Mouse (Mus musculus) kidney, adult 11 months (tissue): ENCODE measurements around the gene 1700008O03Rik.

Experiments used
- DNase-seq: peaks from one replicate; pipeline ENCODE4 v3.0.0; 2022

1700008O03Rik gene

GRCm38 (mm10) chr7:44385720-44386119 lies at the start of gene 1700008O03Rik:
Gene 1700008O03Rik, minus strand, starts transcription at chr7:44385820.
- DNase-seq, result no peak

DNA sequence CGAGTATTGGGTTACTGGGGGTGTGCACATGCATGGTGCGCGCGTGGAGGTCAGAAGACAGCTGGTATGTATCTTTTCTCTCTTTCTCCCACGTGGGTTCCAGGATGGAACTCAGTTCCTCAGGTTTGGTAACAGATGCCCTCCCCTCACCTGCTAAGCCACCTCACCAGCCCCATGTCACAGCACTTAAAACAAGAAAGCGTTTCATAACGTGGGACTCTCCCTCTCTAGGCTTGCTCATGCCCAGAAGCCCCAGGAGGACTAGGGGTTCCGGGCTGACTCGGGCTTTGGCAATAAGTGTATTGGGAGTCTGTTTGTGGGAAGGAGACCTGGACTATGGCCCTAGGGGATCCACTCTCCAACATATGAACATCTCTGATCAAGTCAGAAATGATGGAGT lies 48.5 kb upstream of the 1700008O03Rik start:
- DNase-seq, result no peak

GRCm38 (mm10) chr7:44433371-44433770 lies 47.8 kb upstream of the 1700008O03Rik start:
- DNase-seq, result no peak

DNA sequence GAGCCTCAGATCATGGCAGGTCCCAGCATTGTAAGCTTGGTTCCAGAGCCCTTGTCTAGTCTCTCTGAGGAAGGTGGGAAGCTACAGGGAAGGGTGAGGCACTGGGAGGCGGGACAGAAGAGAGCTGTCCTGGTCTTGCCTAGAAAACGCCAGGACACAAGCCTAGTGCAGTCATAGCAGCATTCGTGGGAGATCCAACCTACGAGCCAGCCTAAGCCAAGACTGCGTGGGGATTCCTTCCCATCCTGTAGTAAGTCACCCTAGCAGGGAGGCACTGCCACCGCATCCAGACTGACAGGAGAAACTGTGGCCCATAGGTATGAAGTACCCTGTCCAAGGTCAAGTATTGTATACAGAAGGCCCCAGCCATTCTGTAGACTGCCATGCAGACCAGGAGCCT lies 46.9 kb upstream of the 1700008O03Rik start:
- DNase-seq, result no peak

DNA sequence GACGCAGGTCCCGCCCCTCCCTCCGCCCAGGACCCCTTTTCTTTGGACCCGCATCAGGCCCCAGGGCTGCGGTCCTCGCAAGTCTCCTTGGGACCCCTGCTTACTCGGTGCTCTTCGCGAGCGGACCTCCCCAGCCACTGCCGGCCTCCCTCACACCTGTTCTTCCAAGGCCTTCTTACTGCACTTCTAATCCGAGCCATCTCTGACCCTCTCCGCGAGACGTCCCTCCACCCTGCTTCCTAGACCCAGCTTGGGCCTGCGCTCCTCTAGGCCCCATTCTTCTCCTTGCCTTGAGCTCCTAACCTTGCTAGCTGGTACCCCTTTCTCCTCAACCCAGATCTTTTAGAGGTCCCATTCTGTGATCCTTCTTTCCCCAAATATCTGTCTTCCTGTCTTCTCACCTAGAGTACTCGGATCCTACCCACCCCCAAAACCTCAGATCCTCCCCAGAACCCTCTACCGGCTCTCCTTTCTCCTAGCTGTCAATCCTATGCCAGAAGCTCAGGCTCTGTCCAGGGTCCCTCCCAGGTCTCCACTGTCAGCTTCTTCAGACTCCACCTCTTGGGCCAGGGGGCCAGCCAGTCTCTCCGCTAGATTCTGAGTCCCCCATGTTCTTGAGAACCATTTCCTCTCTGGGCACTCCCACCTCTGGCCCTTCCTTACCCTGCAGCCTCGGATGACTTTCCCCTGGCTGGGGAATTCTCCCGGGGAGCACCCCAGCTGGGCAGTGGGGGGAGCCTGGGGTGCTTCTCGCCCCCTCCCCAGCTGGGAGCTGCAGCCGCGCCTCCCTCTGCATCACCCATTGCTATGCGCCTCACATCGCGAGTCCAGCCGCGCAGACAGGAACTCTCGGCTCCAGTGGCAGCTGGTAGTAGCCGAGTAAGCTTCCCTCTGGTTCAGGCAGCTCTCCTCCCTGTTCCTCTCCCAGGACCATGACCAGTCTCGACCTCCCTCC lies 44.2 kb upstream of the 1700008O03Rik start:
- no peak for DNase-seq

DNA sequence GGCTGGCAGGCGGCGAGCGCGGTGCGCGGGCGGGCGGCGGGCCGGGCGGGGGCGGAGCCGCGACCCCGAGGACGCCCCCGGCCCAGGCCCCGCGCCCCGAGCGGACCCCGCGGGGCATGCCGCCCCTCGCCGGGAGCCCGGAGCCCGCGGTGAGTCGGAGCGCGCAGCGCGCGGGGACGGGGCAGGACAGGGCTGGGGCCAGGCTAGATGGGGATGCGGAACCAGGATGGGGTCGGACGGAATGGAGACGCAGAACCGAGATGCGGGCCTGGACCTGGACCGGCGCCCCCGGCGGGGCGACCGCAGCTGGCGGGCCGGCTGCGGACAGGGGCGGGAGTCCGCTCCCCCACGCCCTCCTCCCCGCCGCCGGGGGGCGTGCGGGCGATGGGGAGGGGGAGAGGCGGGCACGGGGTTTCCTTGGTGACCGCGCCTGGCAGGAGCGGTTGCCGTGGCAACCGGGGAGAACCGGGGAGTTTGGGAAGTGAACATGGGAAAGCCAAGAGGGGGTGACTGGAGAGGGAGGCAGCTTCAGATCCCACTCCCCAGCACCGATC lies 43.4 kb upstream of the 1700008O03Rik start, which contains the start of gene Lrrc4b:
Gene Lrrc4b (plus strand): TSS at position 51 of the 554 bp plus-strand sequence.
- DNase-seq, result no peak

DNA sequence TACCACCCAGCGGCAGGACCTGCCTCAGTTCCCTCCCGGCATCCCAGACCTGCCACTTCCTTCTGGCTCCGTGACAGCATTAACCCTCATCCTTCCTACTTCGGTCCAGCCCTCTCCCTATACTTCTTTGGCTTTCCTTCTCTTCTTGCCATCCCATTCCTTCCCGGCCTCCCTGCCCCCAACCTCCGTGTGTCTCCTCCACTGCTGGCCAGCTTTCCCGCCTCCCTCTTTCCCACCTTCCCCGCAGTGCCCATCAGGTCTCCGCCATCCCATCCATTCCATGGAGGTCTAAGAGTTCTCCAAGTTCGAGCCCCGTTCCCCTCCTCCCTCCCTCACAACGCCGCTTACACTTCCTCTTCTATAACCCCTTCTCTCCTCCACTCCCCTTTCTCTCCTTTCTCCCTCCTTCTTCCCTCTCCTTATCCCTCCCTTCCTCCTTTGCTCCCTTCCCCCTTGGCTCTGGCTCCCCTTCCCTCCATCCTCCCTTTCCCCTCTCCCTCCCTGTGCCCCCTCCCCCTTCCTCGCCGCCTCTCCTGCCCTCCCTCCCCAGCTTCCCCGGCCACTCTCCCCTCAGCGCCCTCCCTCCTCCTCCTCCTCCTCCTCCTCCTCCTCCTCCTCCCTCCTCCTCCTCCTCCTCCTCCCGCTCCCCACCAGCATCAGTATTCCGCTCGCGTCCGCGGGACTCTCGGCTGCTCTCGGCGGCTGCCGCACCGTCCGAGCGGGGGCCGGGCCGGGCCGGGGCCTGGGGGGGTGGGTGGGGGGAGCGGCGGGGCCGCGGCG lies 42.7 kb upstream of the 1700008O03Rik start:
- no peak for DNase-seq

DNA sequence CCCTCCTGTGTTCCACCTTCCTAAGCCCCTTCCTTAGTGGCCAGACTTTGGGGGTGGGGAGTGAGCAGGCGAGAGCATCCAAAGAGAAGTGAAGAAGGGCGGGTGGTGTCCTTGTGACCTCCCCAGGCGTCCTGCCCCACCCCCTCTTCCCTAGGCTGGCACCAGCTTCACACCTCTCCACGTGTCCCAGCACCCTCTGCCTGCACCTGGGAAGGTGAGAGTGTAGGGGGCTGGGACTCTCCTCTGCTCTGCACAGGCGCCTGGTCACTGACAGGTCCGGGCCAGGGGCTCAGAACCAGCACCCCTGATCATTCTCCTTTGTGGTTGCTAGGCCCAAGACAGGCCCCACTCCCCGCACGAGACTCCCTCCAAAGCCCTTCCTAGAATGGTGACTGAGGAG lies 42.0 kb upstream of the 1700008O03Rik start:
- no peak for DNase-seq

GRCm38 (mm10) chr7:44413307-44413706 lies 27.7 kb upstream of the 1700008O03Rik start:
- DNase-seq, result no peak

- no peak for DNase-seq
Observed at GRCm38 (mm10) chr7:44411144-44411543, 25.5 kb upstream of the 1700008O03Rik start.

GRCm38 (mm10) chr7:44406015-44406355 lies 20.4 kb upstream of the 1700008O03Rik start:
- DNase-seq, result no peak

- DNase-seq, result peak; percentile 88
Observed at GRCm38 (mm10) chr7:44405346-44406014, 19.9 kb upstream of the 1700008O03Rik start.

GRCm38 (mm10) chr7:44401673-44402072 lies 16.1 kb upstream of the 1700008O03Rik start:
- DNase-seq, result no peak

- peak; percentile 45 for DNase-seq
Observed at GRCm38 (mm10) chr7:44398570-44398969, 12.9 kb upstream of the 1700008O03Rik start.

GRCm38 (mm10) chr7:44393284-44393683 lies 7.7 kb upstream of the 1700008O03Rik start:
- DNase-seq, result no peak

GRCm38 (mm10) chr7:44392341-44392740 lies 6.7 kb upstream of the 1700008O03Rik start:
- DNase-seq, result no peak

DNA sequence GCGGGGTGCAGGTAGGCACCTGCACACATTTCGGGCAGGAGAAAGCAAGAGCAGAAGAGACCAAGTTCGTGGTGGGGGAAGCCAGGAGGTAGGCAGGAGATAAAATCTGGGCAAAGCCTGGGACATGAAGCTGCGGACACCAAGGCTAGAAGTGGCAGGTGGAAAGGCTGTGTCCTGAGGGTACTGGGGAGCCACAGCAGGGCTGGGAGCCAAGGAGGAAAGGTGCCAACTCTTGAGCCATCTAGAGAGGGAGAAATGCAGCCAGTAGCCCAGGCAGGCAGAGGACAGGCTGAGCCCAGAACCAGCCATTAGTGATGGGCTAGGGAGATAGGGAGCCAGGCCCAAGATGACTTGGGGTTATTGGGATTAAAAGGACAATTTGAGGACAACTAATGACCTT lies 6.2 kb upstream of the 1700008O03Rik start:
- no peak for DNase-seq

DNA sequence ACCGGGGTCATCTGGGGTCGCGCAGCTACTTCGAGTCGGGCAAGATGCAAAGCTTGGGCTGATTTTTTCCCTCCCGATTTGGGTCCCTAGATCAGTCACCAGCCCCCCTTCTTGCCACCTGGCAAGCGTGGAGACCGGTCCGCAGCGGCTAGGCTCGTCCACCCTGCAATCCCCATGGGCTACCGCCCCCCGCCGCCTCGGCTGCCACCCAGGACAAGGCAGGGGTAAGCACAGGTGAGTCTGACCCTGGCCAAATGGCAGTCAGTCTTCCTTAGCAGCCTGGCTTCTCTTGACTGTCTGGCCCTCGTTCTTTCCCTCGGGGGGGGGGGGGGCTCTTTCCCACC lies 932 bp downstream of the 1700008O03Rik start:
- DNase-seq, result no peak

DNA sequence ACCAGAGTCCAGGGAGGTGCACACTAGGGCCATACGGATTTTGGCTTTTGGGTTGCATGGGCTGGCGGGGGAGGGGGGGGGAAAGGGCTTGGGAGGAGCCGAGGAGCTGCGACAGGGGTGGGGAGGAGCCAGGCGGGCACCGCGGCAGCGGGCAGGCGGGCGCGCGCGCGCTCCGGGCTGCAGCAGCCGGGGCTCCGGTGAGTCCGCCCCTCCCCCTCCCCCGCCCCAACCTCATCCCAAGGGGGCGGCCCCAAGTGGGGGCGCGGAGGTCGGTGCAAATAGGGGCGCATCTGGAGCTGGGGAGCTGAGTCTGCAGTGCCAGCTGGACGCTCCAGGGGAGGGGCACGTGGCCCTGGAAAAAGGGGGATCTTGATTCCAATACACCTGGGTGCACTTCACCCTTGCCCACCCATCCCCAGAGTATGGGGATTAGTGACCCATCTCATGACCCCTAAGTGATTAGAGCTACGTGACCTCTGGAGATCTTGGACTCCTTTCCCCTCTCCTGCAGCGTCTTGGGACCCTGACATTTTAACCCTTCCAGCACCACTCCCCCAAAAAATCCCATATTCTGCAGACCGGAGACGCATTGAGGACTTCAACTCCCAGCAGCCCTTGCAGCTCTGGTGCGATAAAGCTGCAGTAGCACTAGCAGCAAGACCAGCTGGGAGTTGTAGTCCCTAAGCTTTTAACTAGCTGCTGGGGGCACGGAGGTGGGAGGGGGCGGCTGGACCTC lies 1.5 kb downstream of the 1700008O03Rik start, which contains the start of gene Syt3:
Gene Syt3 (plus strand): TSS at position 123 of the 736 bp plus-strand sequence.
- DNase-seq, result peak; percentile 76

- DNase-seq, result no peak
Observed at GRCm38 (mm10) chr7:44382541-44382940, 3.1 kb downstream of the 1700008O03Rik start.

DNA sequence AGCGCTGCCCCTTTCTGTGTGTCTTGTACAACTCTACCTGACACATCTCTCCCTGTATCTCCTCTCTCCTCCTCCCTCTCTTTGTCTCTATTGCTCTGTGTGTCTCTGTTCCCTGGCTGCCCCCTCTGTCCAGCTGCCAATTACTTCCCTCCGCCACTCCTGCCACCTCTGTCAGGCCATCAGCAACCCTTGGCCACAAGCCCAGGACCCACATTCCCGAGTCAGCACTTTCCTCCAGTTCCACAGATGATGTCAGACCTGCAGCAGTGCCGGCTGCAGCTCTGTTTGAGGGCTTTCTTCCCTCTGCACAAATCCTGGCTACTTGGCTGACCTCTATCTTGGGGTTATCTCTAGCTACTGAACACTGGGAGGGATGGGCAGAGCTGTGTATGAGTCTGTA lies 7.3 kb downstream of the 1700008O03Rik start:
- peak; percentile 59 for DNase-seq

GRCm38 (mm10) chr7:44375793-44376192 lies 9.8 kb downstream of the 1700008O03Rik start:
- no peak for DNase-seq
